Mouse (Mus musculus) cerebellum, adult 11 months (tissue): ENCODE measurements around the gene Myo9a.
A peak's percentile ranks its signal among the peaks of the same experiment; 100 is the strongest.

Source experiments
- DNase-seq: peaks from one replicate; pipeline ENCODE4 v3.0.0; 2022

Gene Myo9a

DNA sequence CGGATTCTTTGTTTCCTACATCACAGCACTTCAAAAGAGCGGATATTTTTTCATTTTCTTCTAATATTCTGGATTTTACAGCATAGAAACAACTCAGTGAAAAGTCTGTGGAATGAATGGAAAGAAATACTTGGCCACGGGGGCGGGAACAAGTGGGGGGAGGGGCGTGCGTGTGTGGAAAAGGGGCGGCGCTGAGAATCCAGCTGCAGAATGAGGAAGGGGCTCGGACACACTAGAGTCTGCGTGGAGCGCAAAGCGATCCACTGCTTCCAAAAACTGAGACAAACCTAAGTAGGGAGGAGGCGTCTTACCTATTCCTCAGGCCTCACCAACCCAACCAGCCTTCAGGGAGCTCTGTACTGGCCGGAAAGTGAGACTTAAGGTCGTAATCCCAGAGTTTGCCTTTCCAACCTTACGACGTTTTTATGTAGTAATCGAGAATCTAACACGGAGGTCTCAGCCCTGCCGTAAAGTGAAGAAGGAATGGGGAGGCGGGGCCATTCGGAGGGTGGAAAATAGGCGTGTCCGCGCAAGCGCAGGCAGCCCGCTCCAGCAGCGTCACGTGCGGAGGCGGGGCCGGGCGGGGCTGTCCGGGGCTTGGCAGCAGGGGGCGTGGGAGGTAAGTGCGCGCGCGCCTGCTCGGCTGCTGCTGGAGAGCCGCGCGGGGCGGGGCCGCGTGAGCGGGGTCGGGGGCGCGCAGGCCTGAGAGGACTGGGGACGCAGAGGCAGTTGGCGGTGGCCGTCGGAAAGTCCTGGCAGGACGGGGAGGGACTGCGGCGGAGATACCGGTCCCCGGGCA lies at the start of gene Myo9a, which contains the start of gene Senp8:
TSS of gene Myo9a (plus strand) at position 630 of the 799 bp plus-strand sequence.
TSS of gene Senp8 (minus strand) at position 444 of the 799 bp plus-strand sequence.
- DNase-seq: peak; percentile 100

GRCm38 (mm10) chr9:59701094-59701493 lies 49.6 kb upstream of the Myo9a start:
- DNase-seq: no peak

GRCm38 (mm10) chr9:59703099-59703498 lies 47.6 kb upstream of the Myo9a start:
- no peak for DNase-seq

GRCm38 (mm10) chr9:59706850-59707825 lies 43.6 kb upstream of the Myo9a start:
- DNase-seq: no peak

- no peak for DNase-seq
Measured at GRCm38 (mm10) chr9:59709225-59709624, 41.5 kb upstream of the Myo9a start.

DNA sequence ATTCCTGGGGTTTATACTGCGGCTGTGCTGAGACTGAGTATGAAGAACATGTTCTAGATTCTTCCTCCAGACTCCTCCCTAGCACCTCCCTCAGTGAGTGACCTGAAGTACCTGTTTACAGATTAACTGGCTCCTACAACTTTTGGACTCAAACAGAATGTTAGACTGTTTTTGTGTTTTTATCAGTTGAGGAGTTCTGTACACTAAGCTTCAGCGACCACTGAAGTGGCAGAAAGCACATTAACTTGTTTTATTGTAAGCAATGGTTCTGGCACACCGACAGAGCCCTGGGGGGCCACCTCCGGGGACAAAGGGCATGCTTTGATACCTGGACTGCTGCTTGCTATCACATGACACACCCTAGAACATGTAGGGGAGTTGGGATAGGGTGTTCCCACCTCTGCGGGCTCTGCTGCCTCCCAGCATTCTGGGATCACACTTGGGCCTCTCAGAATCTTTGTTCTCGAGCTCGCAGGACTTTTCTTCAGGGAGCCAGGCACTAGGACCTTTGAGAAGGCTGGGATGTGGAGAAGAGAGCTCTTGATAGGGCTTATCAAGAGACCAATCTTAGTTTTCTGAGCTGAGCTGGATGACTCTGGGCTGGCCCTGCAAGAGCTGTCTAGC lies 34.3 kb upstream of the Myo9a start:
- DNase-seq: no peak

DNA sequence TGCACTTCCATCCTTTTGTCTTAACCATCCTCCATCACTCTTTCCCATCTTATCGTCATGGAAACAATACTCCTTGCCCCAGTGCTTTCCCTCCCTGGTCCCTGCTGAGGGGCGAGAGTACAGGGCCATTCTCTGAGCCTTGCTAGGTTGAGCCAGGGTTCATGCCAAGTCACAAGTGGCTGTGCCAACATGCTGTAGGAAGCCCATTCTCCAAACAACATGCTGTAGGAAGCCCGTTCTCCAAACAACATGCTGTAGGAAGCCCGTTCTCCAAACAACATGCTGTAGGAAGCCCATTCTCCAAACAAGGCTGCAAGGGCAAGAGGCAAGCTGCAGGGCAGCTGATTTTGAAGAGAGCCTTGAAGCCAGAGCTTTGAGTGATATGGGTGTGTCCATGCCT lies 32.5 kb upstream of the Myo9a start:
- no peak for DNase-seq

- DNase-seq: no peak
Measured at GRCm38 (mm10) chr9:59721144-59721543, 29.6 kb upstream of the Myo9a start.

DNA sequence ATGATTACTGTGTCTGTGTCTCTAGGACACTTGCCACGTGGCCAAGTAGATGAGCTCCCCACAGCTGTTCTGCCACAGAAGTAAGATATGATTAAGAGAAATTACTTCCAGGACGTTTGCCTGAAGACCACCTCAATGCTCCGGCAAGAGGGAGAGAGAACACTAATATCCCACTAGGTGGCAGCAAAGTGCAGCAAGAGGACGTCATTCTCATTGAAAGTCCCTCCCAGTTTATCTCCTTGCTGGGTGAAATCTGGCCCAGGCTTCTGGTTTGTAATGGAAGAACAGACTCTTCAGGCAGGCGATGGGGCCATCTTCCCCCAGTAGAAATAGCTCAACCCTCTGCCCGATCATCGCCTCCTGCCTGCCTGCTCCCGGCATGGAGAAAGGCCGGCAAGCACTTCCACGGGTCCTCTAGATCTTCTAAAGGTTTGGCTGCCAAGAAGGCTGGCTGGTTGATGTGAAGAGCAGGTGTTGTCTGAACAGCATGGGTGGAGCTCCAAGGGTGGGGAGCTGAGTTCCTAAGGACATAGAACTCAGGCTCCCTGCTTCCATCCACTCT lies 27.5 kb upstream of the Myo9a start:
- peak; percentile 66 for DNase-seq

GRCm38 (mm10) chr9:59723791-59724442 lies 26.8 kb upstream of the Myo9a start:
- peak; percentile 23 for DNase-seq

GRCm38 (mm10) chr9:59725515-59725914 lies 25.2 kb upstream of the Myo9a start:
- no peak for DNase-seq

DNA sequence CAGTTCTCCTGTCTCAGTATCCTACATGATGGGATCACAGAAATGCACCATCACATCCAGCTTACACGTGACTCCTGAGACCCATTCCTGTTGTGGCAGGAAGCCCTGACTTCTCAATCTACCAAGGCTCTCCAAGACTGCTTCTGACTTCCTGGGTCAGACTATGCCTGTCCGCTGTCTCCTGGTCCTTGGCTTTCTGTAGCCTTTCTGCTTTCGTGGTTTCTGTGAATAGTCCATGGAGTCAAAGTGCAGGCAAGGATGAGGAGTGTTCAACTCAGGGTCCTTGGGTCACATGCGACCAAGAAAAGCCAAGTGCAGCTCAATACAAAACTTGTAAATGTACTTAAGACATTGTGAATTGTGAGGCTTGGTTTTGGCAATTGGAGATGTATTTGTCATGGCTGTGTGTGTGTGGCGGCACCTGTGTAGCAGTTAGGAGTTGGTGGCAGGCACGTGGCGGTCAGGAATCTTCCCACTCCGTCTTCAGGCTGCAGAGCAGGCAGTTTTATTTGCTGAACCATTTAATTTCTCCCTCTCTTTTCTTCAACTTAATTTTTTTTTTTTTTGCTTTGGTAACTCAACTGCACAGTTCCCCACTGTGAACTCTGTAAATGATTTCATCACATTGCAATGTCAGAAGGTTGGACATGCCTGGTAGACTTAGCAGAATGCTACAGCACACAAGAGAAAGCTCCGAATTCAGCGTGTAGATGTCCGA lies 23.0 kb upstream of the Myo9a start:
- DNase-seq: no peak

- DNase-seq: no peak
Measured at GRCm38 (mm10) chr9:59731136-59731535, 19.6 kb upstream of the Myo9a start.

- no peak for DNase-seq
Measured at GRCm38 (mm10) chr9:59733075-59733474, 17.6 kb upstream of the Myo9a start.

- DNase-seq: no peak
Measured at GRCm38 (mm10) chr9:59735394-59735793, 15.3 kb upstream of the Myo9a start.

DNA sequence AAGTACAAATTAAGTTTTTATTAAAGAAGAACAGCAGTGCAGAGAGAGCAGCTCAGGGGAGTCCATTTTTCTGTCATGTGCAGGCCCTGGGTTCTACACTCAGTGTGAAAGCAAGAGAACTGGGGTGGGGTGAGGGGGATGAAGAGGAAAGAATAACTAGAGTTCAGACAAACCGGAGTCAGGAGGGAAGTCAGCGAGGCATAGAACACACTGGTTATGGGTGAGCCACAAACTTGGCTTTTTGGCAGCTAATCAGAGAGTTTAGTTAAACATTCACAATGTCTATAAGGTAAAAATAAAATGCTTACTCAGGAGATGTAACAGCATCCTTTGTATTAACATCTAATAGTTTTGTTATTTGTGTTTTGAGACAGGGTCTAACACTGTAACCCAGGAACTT lies 10.1 kb upstream of the Myo9a start:
- no peak for DNase-seq

GRCm38 (mm10) chr9:59743903-59744302 lies 6.8 kb upstream of the Myo9a start:
- no peak for DNase-seq

DNA sequence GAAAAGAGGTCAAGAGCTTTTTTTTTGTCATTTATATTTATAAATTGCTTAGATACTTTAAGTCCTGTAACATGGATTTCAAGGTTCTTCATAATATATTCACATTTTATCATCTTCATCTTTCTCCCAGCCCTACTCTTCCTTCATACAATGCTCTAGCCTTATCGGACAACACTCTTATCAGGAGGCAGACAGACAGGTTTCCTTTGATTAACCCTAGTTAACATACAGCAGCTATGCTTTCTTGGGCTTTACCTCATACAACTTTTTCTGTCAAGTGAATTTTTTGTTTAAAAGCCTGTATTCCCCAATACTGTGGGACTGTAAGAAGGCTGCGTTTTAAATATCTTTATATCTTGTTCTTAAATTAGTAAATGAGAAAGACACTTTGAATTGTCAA lies 2.3 kb upstream of the Myo9a start:
- no peak for DNase-seq

- DNase-seq: peak; percentile 19
Measured at GRCm38 (mm10) chr9:59748969-59749368, 1.7 kb upstream of the Myo9a start.

- peak; percentile 10 for DNase-seq
Measured at GRCm38 (mm10) chr9:59749581-59750265, 973 bp upstream of the Myo9a start.

- no peak for DNase-seq
Measured at GRCm38 (mm10) chr9:59751066-59751581, 428 bp downstream of the Myo9a start.
